Mouse (Mus musculus) heart, embryonic 14.5 days (tissue): ENCODE results near the gene Aspscr1. TPM values are rescaled to one million over a fixed set of nuclear protein-coding genes. Genes with fewer than 3 reads are reported as not detected.

Experiments used
- ATAC-seq: fragments of 200-750 bp; cut with Nextera tagmentation; 2 replicates; pipeline ENCODE4 v1.8.0; 2017; ENCODE audit warnings: low read depth, moderate TSS enrichment; ENCODE audit not compliant: insufficient number of reproducible peaks, insufficient read depth, low FRiP score
- H3K27ac ChIP-seq, 2 experiments: fragments of 200-500 bp in 1 of 2; fragments of 300-500 bp in 1 of 2; sonication (generic) in 1 of 2; replicated peaks in 1 of 2; 2 replicates each; pipeline ENCODE4 v1.5.1; 2012 to 2014; ENCODE audit warnings: low read depth in 2 of 2, low read length in 2 of 2, control low read depth in 1 of 2, mild to moderate bottlenecking in 1 of 2, mixed read lengths in 1 of 2; ENCODE audit not compliant: control insufficient read depth in 1 of 2, insufficient read depth in 1 of 2
- H3K27me3 ChIP-seq: fragments of 300-500 bp; sonication (generic); 2 replicates; pipeline ENCODE4 v1.6.1; 2014; ENCODE audit warnings: mild to moderate bottlenecking, low read length, control low read depth; ENCODE audit not compliant: control insufficient read depth, insufficient read depth
- H3K36me3 ChIP-seq: fragments of 300-500 bp; sonication (generic); 2 replicates; pipeline ENCODE4 v1.6.1; 2014; ENCODE audit warnings: mild to moderate bottlenecking, control low read depth, low read length, mixed read lengths; ENCODE audit not compliant: control insufficient read depth, insufficient read depth
- H3K4me1 ChIP-seq, 2 experiments: fragments of 200-500 bp in 1 of 2; fragments of 300-500 bp in 1 of 2; sonication (generic) in 1 of 2; 2 replicates each; pipeline ENCODE4 v1.6.1; 2012 to 2014; ENCODE audit warnings: low read length in 2 of 2, control low read depth in 1 of 2, mixed read lengths in 1 of 2; ENCODE audit not compliant: control insufficient read depth in 2 of 2, insufficient read depth in 2 of 2
- H3K4me2 ChIP-seq: fragments of 300-500 bp; sonication (generic); 2 replicates; pipeline ENCODE4 v1.6.1; 2014; ENCODE audit warnings: mild to moderate bottlenecking, low read length
- H3K4me3 ChIP-seq, 2 experiments: fragments of 200-500 bp in 1 of 2; fragments of 300-500 bp in 1 of 2; sonication (generic) in 1 of 2; 2 replicates each; pipeline ENCODE4 v1.5.1; 2012 to 2014; ENCODE audit warnings: low read length in 2 of 2, mild to moderate bottlenecking in 2 of 2, control low read depth in 1 of 2, low read depth in 1 of 2, moderate library complexity in 1 of 2; ENCODE audit not compliant: control insufficient read depth in 1 of 2, insufficient read depth in 1 of 2
- H3K9ac ChIP-seq: fragments of 300-500 bp; sonication (generic); 2 replicates; pipeline ENCODE4 v1.6.1; 2014; ENCODE audit warnings: mild to moderate bottlenecking, low read length
- H3K9me3 ChIP-seq: fragments of 300-500 bp; sonication (generic); 2 replicates; pipeline ENCODE4 v1.6.1; 2016; ENCODE audit warnings: low read length, control low read depth; ENCODE audit not compliant: control insufficient read depth
- WGBS: fragments of 180-500 bp; shearing (Covaris S2); extraction: QIAGEN DNeasy Blood & Tissue Kit; methylation state at CpG from one replicate; pipeline ENCODE4 v1.1.7; 2014; 5-methylcytosine and 5-hydroxymethylcytosine counted together
- polyA plus RNA-seq: library from polyadenylated mRNA; unstranded; fragments of >200 nt; fragmentation: Nextera tagmentation; extraction: Ambion mirVana; gene quantifications from 2 replicates; pipeline ENCODE4 v1.2.1, GENCODE M21; 2014

The Aspscr1 gene
- polyA plus RNA-seq, 1 experiment from 2014 or later = 106 TPM

GRCm38 (mm10) chr11:120647047-120647830 is 25.5 kb upstream of the Aspscr1 start:
- Histone ChIP-seq H3K4me3 (peak overlapping the region; percentile 49 to 68), H3K4me2 (peak overlapping the region; percentile 72), H3K27me3 (no peaks in the 10 kb centered on the region), H3K36me3 (no peaks in the 10 kb centered on the region), H3K27ac (peak overlapping the region; percentile 86 to 95), H3K9ac (peak overlapping the region; percentile 80), H3K4me1 (peaks cover 13 to 17% of the 10 kb centered on the region in 2 experiments), H3K9me3 (no peaks in the 10 kb centered on the region)
- 65% methylated on average over 35 of the region's 35 CpGs for WGBS
- ATAC-seq = no peak

DNA sequence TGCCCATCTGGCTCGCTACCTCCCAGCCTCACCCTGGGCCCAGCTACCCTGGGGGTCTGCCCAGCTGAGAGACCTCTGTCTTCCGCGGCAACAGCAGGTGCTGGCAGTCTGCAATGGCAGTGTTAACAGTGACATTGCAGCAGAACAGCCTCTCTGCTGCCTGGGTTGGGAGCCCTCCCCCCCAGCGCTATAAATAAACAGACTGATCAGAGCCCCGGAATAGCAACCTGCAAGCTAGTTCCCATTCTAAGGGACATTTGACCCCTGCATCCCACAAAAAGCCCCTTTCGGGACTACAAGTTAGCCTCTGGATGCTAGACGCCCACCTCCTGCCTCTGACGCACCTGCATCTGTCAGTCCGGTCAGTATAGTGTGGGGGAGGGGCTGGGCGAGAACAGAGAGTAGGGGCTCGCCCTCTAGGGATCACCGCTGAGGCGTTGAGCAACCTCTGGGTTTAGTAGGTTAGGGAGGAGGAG is 24.7 kb upstream of the Aspscr1 start, which contains the start of gene Myadml2:
TSS of gene Myadml2 (minus strand) at position 158 of the 476 bp plus-strand sequence.
- Histone ChIP-seq H3K9ac (peak within 1 kb of the TSS; percentile 80), H3K4me1 (peaks cover 9 to 12% of the 10 kb centered on the region in 2 experiments), H3K36me3 (no peaks in the 10 kb centered on the region), H3K9me3 (no peaks in the 10 kb centered on the region), H3K27ac (peak within 1 kb of the TSS; percentile 86 to 95), H3K4me3 (peak within 1 kb of the TSS; percentile 49 to 68), H3K4me2 (peak within 1 kb of the TSS; percentile 72), H3K27me3 (no peaks in the 10 kb centered on the region)
- WGBS = 2% methylated on average over 13 of the region's 13 CpGs
- peak; percentile 40; the same call in 1 of the 2 replicates for ATAC-seq

DNA sequence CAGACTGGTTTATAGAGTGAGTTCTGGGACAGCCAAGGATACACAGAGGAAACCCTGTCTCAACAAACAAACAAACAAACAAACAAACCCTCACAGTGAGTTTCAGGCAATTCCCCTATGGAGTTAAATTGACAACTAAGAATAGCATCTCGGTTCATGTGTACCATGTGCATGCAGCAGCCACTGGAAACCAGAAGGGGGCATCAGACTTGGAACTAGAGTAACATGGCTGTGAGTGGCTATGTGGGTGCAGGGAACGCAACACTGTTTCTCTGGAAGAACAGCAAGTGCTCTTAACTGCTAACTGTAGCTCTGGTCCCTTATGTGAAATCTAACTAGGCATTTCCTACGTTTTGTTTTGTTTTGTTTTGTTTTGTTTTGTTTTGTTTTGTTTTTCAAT is 20.9 kb upstream of the Aspscr1 start:
- peaks cover 7 to 8% of the 10 kb centered on the region in 2 experiments; a peak in 2 of 4 replicates for H3K4me1 ChIP-seq
- 66% methylated on average over 3 of the region's 3 CpGs for WGBS
- H3K9me3 ChIP-seq = no peaks in the 10 kb centered on the region

DNA sequence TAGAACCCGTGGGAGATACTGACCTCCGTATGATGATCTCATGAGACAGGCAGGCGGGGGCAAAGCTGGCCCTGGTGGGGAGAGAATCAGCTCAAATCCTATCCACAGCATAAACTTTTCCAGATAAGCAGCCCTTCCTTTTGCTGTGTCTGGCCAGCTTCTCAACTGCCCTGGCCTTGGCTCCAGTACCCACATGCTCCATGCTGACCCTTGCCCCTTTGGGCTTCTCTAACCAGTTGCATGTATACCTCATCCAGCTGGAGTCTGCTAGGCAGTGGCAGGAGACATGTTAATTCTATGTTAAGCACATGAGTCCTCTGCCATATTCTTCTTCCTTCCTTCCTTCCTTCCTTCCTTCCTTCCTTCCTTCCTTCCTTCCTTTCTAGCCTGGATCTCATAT is 18.0 kb upstream of the Aspscr1 start:
- Histone ChIP-seq H3K4me2 (no peak overlapping the region), H3K27me3 (peaks cover 36% of the 10 kb centered on the region), H3K4me1 (peaks cover 6 to 7% of the 10 kb centered on the region in 2 experiments; a peak in 3 of 4 replicates), H3K9me3 (no peaks in the 10 kb centered on the region), H3K9ac (no peak overlapping the region), H3K4me3 (no peak overlapping the region), H3K27ac (no peak overlapping the region), H3K36me3 (no peaks in the 10 kb centered on the region)
- WGBS = 52% methylated on average over 3 of the region's 3 CpGs
- ATAC-seq = no peak

More for the DNA sequence above, 20.9 kb upstream of the Aspscr1 start:
- Histone ChIP-seq H3K4me2 (no peak overlapping the region), H3K27me3 (peaks cover 7% of the 10 kb centered on the region; the same call in 1 of the 2 replicates), H3K9ac (no peak overlapping the region), H3K27ac (no peak overlapping the region), H3K4me3 (no peak overlapping the region), H3K36me3 (no peaks in the 10 kb centered on the region)
- no peak for ATAC-seq

DNA sequence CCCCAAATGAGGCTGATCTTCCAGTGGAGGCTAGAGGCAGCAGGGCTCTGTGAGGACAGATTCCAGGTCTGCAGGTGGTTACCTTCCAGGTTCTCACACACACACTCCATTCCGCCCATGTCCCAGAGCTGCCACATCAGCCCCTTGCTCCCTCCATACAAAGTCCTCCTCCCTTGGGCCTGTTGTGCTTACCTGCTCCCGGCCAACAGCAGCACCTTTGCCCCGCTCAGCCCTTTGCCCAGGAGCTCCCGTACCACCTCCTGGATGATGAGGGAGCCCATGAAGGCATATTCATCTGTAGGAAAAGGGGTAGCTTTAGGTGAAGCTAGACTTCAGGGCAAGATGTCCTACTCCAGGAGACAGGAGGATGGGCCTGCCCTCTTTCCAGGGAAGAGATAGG is 15.5 kb upstream of the Aspscr1 start:
- Histone ChIP-seq H3K4me2 (no peak overlapping the region), H3K36me3 (no peaks in the 10 kb centered on the region), H3K4me3 (no peak overlapping the region), H3K4me1 (peaks cover 7 to 23% of the 10 kb centered on the region in 2 experiments), H3K9me3 (no peaks in the 10 kb centered on the region), H3K27ac (no peak overlapping the region), H3K9ac (no peak overlapping the region), H3K27me3 (peaks cover 62% of the 10 kb centered on the region)
- ATAC-seq = no peak
- WGBS = 93% methylated on average over 4 of the region's 4 CpGs

- WGBS = 4% methylated on average over 24 of the region's 24 CpGs
- Histone ChIP-seq H3K36me3 (no peaks in the 10 kb centered on the region), H3K4me2 (peak overlapping the region; percentile 82), H3K27me3 (peaks cover 70% of the 10 kb centered on the region), H3K4me3 (peak overlapping the region; percentile 4 to 45; a peak in 3 of 4 replicates), H3K4me1 (peaks cover 7 to 28% of the 10 kb centered on the region in 2 experiments), H3K27ac (no peak overlapping the region), H3K9ac (no peak overlapping the region), H3K9me3 (no peaks in the 10 kb centered on the region)
- ATAC-seq = no peak
These were observed 13.8 kb upstream of the Aspscr1 start for GRCm38 (mm10) chr11:120658876-120659410.

DNA sequence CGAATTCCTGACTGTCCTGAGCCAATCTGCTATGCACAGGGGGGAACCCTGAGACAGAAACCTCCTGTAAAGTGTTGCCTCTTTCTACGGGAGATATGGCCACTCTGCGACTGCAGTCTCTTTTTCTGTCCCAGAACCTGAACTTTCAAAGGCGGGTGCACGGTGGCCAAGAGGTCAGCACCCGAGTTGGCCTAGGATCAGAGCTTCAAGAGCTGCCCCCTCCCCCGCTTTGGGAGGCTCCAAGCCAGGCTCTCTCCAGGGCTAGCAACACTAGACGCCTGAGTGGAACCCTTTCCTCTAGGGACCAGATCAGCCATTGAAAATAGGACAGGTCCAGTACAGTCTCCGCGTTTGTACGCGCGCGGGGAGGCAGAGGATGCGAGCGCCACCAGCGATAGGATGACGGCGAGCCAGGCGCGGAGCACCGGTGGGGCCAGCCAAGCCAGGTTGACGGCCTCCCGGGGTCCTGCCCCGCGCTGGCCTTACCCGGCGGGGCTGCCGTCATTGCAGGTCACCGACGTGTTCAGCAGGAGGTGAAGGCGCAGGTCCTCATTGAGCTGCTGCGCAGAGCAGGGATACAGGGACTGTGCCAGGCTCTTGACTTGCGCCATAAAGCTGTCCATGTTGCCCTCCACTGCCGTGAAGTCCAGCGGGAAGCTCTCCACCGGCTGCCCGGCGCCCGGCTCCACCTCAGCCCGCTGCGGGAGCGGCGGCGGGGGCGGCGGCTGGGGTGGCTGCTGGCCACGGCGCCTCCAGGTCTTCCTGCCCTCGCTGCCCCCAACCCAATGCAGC is 13.1 kb upstream of the Aspscr1 start:
- ATAC-seq = no peak
- peaks cover 70% of the 10 kb centered on the region for H3K27me3 ChIP-seq
- H3K9me3 ChIP-seq = no peaks in the 10 kb centered on the region
- no peak overlapping the region for H3K27ac ChIP-seq
- H3K36me3 ChIP-seq = no peaks in the 10 kb centered on the region
- WGBS = 2% methylated on average over 49 of the region's 50 CpGs
- peak overlapping the region; percentile 57; the same call in 1 of the 2 replicates for H3K9ac ChIP-seq
- peak overlapping the region; percentile 43 to 45 for H3K4me3 ChIP-seq
- peaks cover 7 to 28% of the 10 kb centered on the region in 2 experiments for H3K4me1 ChIP-seq
- H3K4me2 ChIP-seq = peak overlapping the region; percentile 82
